Mouse (Mus musculus): Measurements from ENCODE around the gene Slc7a14.

DNA sequence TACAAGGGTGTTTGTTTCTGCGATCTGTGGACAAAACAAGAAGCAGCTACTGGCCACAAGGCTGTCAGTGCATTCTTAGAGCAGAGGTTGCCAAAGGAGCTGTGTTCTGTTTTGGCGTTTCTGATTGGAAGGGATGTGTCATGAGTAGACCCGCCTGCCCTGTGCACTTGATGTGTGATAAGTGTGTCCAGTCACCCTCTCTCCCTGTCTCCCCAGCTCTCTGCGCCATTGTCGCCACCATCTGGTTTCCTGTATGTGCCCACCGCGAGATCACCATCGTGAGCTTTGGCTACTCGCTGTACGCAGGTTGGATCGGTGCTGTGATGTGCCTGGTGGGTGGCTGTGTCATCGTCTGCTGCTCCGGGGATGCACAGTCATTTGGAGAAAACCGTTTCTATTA, 147.3 kb downstream of the Slc7a14 start:
- no peak for TF ChIP-seq CTCF (IDR thresholded peaks at IDR 0.05; ENCODE audit: low read depth)
- no peak for TF ChIP-seq EP300 (IDR thresholded peaks at IDR 0.05; ENCODE audit: low read depth)
